Mouse (Mus musculus): Measurements from ENCODE around the gene Nadk.

DNA sequence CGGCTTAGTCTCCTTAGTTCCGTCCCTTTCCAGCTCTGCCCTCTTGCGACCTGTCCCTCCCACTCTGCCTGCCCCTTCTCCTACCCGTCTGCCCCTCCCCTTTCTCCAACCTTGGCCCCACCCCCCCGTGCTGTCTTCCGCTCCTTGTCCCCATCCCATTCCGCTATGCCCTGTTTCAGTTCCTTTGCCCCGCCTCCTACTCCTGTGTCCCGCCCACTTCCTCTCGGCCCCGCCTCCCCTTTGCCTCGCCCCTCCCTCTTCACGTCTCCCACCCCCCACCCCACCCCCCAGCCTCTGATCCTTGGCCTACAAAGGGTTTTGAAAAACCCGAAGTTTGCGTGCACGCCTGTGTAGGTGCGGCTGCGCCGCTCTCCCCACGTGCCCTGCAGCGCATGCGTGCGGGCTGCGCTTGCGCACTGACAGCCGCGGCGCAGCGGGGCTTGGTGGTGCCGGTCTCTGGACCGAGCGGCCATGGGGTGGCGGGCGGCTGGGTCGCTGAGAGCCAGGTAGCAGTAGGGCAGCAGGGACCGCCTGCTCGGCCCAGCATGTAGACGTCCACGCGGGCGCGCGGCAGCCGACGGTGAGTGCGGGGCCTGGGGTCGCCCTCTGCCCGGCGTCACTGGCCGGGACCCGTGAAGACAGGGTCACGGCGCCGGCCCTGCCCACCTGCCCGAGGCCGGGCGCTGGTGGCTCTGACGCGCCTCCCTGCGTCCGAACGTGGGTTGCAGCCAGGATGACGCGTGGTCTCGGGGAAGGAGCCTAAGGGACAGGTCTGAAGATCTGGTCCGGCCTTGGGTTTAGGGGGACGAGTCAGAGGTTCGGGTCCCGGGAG is 1.4 kb downstream of the Nadk start:
- peak; percentile 71 for TF ChIP-seq CTCF (IDR thresholded peaks at IDR 0.05)
- TF ChIP-seq EP300 (IDR thresholded peaks at IDR 0.05) = peak; percentile 22; the same call in 1 of the 2 replicates

Measured in lung, postnatal 0 days (tissue).